Mouse (Mus musculus): ENCODE measurements around the gene Cox11.
A peak's percentile ranks its signal among the peaks of the same experiment; 100 is the strongest.

Gene Cox11

GRCm38 (mm10) chr11:90637440-90638311 is at the start of gene Cox11, which contains the start of gene Stxbp4:
Cox11 (plus strand) TSS chr11:90638173.
Stxbp4 (minus strand) TSS chr11:90638084.
- ATAC-seq (ENCODE audit: low TSS enrichment): peak; percentile 93

GRCm38 (mm10) chr11:90590996-90591395 is 47.0 kb upstream of the Cox11 start:
- no peak for ATAC-seq (ENCODE audit: low TSS enrichment)

- no peak for ATAC-seq (ENCODE audit: low TSS enrichment)
Observed at GRCm38 (mm10) chr11:90595826-90596225, 42.1 kb upstream of the Cox11 start.

- ATAC-seq (ENCODE audit: low TSS enrichment): no peak
Observed at GRCm38 (mm10) chr11:90603066-90603465, 34.9 kb upstream of the Cox11 start.

GRCm38 (mm10) chr11:90612118-90612517 is 25.9 kb upstream of the Cox11 start:
- ATAC-seq (ENCODE audit: low TSS enrichment): no peak

- ATAC-seq (ENCODE audit: low TSS enrichment): no peak
Observed at GRCm38 (mm10) chr11:90614743-90615142, 23.2 kb upstream of the Cox11 start.

GRCm38 (mm10) chr11:90616431-90616830 is 21.5 kb upstream of the Cox11 start:
- peak; percentile 47; the same call in 1 of the 2 replicates for ATAC-seq (ENCODE audit: low TSS enrichment)

- no peak for ATAC-seq (ENCODE audit: low TSS enrichment)
Observed at GRCm38 (mm10) chr11:90622044-90622443, 15.9 kb upstream of the Cox11 start.

GRCm38 (mm10) chr11:90622500-90622899 is 15.5 kb upstream of the Cox11 start:
- ATAC-seq (ENCODE audit: low TSS enrichment): peak; percentile 72; the same call in 1 of the 2 replicates

- peak; percentile 88 for ATAC-seq (ENCODE audit: low TSS enrichment)
Observed at GRCm38 (mm10) chr11:90623477-90623876, 14.5 kb upstream of the Cox11 start.

- no peak for ATAC-seq (ENCODE audit: low TSS enrichment)
Observed at GRCm38 (mm10) chr11:90625174-90625573, 12.8 kb upstream of the Cox11 start.

- ATAC-seq (ENCODE audit: low TSS enrichment): no peak
Observed at GRCm38 (mm10) chr11:90627751-90628150, 10.2 kb upstream of the Cox11 start.

GRCm38 (mm10) chr11:90632480-90632879 is 5.5 kb upstream of the Cox11 start:
- no peak for ATAC-seq (ENCODE audit: low TSS enrichment)

- no peak for ATAC-seq (ENCODE audit: low TSS enrichment)
Observed at GRCm38 (mm10) chr11:90634661-90635060, 3.3 kb upstream of the Cox11 start.

- ATAC-seq (ENCODE audit: low TSS enrichment): peak; percentile 71
Observed at GRCm38 (mm10) chr11:90638312-90638830, 398 bp downstream of the Cox11 start.

GRCm38 (mm10) chr11:90649777-90650176 is 11.8 kb downstream of the Cox11 start:
- no peak for ATAC-seq (ENCODE audit: low TSS enrichment)

- ATAC-seq (ENCODE audit: low TSS enrichment): no peak
Observed at GRCm38 (mm10) chr11:90650231-90650885, 12.4 kb downstream of the Cox11 start.

GRCm38 (mm10) chr11:90652603-90653002 is 14.6 kb downstream of the Cox11 start:
- peak; percentile 68 for ATAC-seq (ENCODE audit: low TSS enrichment)

- ATAC-seq (ENCODE audit: low TSS enrichment): no peak
Observed at GRCm38 (mm10) chr11:90657527-90657926, 19.6 kb downstream of the Cox11 start.

GRCm38 (mm10) chr11:90660662-90661061 is 22.7 kb downstream of the Cox11 start:
- ATAC-seq (ENCODE audit: low TSS enrichment): no peak

GRCm38 (mm10) chr11:90663052-90663451 is 25.1 kb downstream of the Cox11 start:
- no peak for ATAC-seq (ENCODE audit: low TSS enrichment)

- ATAC-seq (ENCODE audit: low TSS enrichment): no peak
Observed at GRCm38 (mm10) chr11:90663618-90664297, 25.8 kb downstream of the Cox11 start.

Data from frontal cortex, adult (tissue).